Mouse (Mus musculus): ENCODE results near the gene Mknk1.

DNA sequence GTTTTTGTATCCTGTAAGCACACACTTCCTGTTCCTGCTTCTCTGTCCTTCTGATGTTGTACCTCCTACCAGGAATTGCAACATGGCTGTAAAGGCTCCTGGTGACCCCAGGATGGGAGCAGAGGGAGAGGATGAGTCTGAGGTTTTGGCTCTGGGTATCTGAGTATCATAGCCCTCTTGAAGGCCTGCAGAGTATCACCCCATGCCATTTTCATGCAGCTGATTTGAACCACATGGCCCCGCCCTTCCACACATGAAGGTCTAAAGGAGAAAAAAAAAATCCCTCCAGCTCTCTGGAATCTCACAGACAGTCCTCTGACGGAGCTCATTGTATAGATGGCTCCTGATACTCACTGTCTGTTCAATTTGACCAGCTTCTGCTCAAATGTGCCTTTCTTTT lies 11.1 kb downstream of the Mknk1 start:
- TF ChIP-seq GATA1 (IDR thresholded peaks at IDR 0.05; ENCODE audit: low read depth, low read length), result no peak
- TF ChIP-seq MAX (IDR thresholded peaks at IDR 0.05; ENCODE audit: low read length), result no peak
- TF ChIP-seq POLR2A (IDR thresholded peaks at IDR 0.05; ENCODE audit: control insufficient read depth in 1 of 2, insufficient read depth in 1 of 2, low read depth in 1 of 2, low read length in 2 of 2, poor library complexity in 1 of 2), result no peak
- no peak for TF ChIP-seq CTCF (IDR thresholded peaks at IDR 0.05 in 2 of 3, conservative IDR thresholded peaks at IDR 0.05 in 1 of 3; ENCODE audit: control insufficient read depth in 1 of 3, insufficient read depth in 1 of 3, low read depth in 2 of 3, low read length in 3 of 3, poor library complexity in 1 of 3, severe bottlenecking in 1 of 3)
- TF ChIP-seq USF1 (IDR thresholded peaks at IDR 0.05; ENCODE audit: low read depth, low read length), result no peak
- no peak for TF ChIP-seq MXI1 (IDR thresholded peaks at IDR 0.05; ENCODE audit: low read depth, low read length)
- TF ChIP-seq GABPA (IDR thresholded peaks at IDR 0.05; ENCODE audit: low read depth, low read length), result no peak
- TF ChIP-seq ZMIZ1 (IDR thresholded peaks at IDR 0.05; ENCODE audit: low read depth, low read length), result no peak
- TF ChIP-seq EP300 (IDR thresholded peaks at IDR 0.05; ENCODE audit: low read depth in 1 of 2, low read length in 2 of 2), result no peak

All from MEL (cell line).